Mouse (Mus musculus) intestine, embryonic 16.5 days (tissue): ENCODE results near the gene Pelp1. TPM values are rescaled to one million over a fixed set of nuclear protein-coding genes. Genes with fewer than 3 reads are reported as not detected.
"Not testable (repeated sequence)": the region's sequence is repeated elsewhere in the genome, so short reads cannot be mapped to it uniquely, and the experiment has no call there.

Experiments used
- ATAC-seq: fragments of 200-750 bp; cut with Nextera tagmentation; 2 replicates; pipeline ENCODE4 v1.8.0; 2017; ENCODE audit warnings: moderate TSS enrichment, moderate library complexity
- H3K27ac ChIP-seq: fragments of 300-500 bp; sonication (generic); 2 replicates; pipeline ENCODE4 v1.5.1; 2014; ENCODE audit warnings: mild to moderate bottlenecking, low read length
- H3K27me3 ChIP-seq: fragments of 300-500 bp; sonication (generic); replicated peaks from 2 replicates; pipeline ENCODE4 v1.6.1; 2014; ENCODE audit warnings: low read length, control low read depth, mixed read lengths; ENCODE audit not compliant: control insufficient read depth, insufficient read depth
- H3K36me3 ChIP-seq: fragments of 300-500 bp; sonication (generic); 2 replicates; pipeline ENCODE4 v1.6.1; 2014; ENCODE audit warnings: low read length, control low read depth; ENCODE audit not compliant: control insufficient read depth, insufficient read depth
- H3K4me1 ChIP-seq: fragments of 300-500 bp; sonication (generic); 2 replicates; pipeline ENCODE4 v1.6.1; 2014; ENCODE audit warnings: low read length, control low read depth, mixed read lengths; ENCODE audit not compliant: control insufficient read depth, insufficient read depth
- H3K4me2 ChIP-seq: fragments of 300-500 bp; sonication (generic); 2 replicates; pipeline ENCODE4 v1.6.1; 2014; ENCODE audit warnings: low read depth, low read length, control low read depth
- H3K4me3 ChIP-seq: fragments of 300-500 bp; sonication (generic); 2 replicates; pipeline ENCODE4 v1.5.1; 2014; ENCODE audit warnings: mild to moderate bottlenecking, low read length
- H3K9ac ChIP-seq: fragments of 300-500 bp; sonication (generic); 2 replicates; pipeline ENCODE4 v1.6.1; 2014; ENCODE audit warnings: low read depth, low read length
- H3K9me3 ChIP-seq: fragments of 300-500 bp; sonication (generic); 2 replicates; pipeline ENCODE4 v1.6.1; 2016; ENCODE audit warnings: low read length, control low read depth; ENCODE audit not compliant: control insufficient read depth
- WGBS: fragments of 180-500 bp; shearing (Covaris S2); extraction: QIAGEN DNeasy Blood & Tissue Kit; methylation state at CpG from one replicate; pipeline ENCODE4 v1.1.7; 2014; 5-methylcytosine and 5-hydroxymethylcytosine counted together
- polyA plus RNA-seq: library from polyadenylated mRNA; unstranded; fragments of >200 nt; fragmentation: Nextera tagmentation; extraction: Ambion mirVana; gene quantifications from 2 replicates; pipeline ENCODE4 v1.2.1, GENCODE M21; 2015

Gene Pelp1
- polyA plus RNA-seq, 1 experiment from 2014 or later: 31.5 TPM

DNA sequence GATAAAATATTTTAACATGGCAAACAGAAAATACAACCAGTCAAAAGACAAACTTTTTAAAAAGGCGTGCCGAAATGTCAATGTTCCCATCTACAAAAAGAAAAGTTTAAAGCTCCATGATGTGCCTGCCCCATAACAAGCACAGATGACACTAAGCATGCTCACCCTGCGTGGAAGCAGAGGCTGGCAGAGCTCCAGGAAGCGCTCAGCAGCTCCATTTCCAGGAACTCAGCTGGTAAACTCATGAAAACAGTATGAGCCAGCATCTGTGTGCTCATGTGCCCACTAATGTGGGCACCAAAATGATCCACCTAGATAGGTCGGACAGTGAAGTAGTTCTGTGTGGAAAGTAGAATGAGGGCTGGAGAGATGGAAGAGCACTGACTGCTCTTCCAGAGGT, 20.4 kb downstream of the Pelp1 start:
- Histone ChIP-seq H3K27ac (no peak overlapping the region), H3K4me3 (no peak overlapping the region), H3K27me3 (no peaks in the 10 kb centered on the region), H3K4me1 (no peaks in the 10 kb centered on the region), H3K9ac (no peak overlapping the region), H3K36me3 (peaks cover 10% of the 10 kb centered on the region; the same call in 1 of the 2 replicates), H3K9me3 (no peaks in the 10 kb centered on the region), H3K4me2 (no peak overlapping the region)
- no peak for ATAC-seq
- WGBS: 77% methylated on average over 5 of the region's 5 CpGs

DNA sequence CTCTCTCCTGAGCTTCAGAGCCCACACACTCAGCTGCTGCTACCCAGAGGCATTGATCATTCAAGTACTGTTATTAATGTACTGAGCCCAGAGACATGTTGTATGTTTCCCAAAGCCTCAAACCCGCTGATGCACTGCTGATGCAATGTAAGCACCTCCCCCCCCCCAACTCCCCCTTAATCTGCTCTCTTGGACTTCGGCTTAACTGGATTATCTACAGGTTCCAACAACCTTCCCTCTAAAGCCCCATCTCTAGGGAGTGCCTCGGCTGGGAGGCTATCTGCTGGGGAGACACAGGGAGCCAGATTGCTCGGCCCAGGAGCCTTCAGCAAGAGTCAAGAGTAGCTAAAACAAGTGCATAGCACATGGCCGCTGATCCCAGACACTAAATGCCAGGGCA, 22.4 kb downstream of the Pelp1 start:
- Histone ChIP-seq H3K4me1 (no peaks in the 10 kb centered on the region), H3K4me3 (no peak overlapping the region), H3K9me3 (no peaks in the 10 kb centered on the region), H3K27ac (no peak overlapping the region), H3K9ac (no peak overlapping the region), H3K27me3 (no peaks in the 10 kb centered on the region), H3K4me2 (no peak overlapping the region), H3K36me3 (0 out of 2 replicates have a peak, but pooled peaks cover 4% of the 10 kb centered on the region)
- ATAC-seq: no peak
- WGBS: 82% methylated on average over 5 of the region's 5 CpGs

DNA sequence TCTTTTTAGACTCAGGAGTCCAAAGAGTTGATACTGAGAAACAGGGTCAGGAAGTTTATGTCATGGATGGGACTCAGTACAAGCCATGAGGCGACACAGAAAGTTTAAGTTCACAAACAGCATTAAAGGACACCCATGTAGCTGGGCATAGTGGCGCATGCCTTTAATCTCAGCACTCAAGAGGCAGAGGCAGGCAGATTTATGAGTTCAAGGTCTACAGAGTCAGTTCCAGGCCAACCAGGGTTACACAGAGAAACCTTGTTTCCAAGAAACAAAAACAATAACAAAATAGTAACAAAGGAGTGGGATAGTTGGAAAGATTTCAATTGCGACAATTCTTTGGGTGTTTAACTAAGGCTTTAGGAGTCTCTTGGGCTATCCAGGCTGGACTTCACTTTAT, 25.7 kb downstream of the Pelp1 start:
- no peaks in the 10 kb centered on the region for H3K36me3 ChIP-seq
- no peak for ATAC-seq
- H3K27ac ChIP-seq: no peak overlapping the region
- no peak overlapping the region for H3K9ac ChIP-seq
- no peak overlapping the region for H3K4me2 ChIP-seq
- 87% methylated on average over 3 of the region's 3 CpGs for WGBS
- H3K4me1 ChIP-seq: no peaks in the 10 kb centered on the region
- H3K9me3 ChIP-seq: no peaks in the 10 kb centered on the region
- no peaks in the 10 kb centered on the region for H3K27me3 ChIP-seq
- H3K4me3 ChIP-seq: no peak overlapping the region

DNA sequence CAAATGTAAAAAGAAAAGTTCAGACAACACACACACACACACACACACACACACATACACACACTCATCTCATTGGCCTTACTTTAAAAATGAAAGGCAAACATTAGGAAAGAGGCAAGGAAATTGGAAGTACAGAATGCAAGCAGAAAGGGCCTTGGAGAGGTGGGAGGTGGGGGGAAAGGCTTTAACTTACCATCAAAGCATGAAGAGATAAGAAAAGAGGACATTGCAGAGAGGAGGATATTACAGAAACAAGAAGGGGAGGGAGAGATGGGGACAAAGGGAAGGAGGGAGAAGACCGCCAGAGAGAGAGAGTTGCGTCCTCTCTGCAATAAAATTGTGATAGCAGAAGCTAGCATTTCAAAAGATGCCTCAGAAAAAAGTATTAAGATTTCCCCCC, 28.5 kb downstream of the Pelp1 start:
- Histone ChIP-seq H3K4me1 (no peaks in the 10 kb centered on the region), H3K4me2 (no peak overlapping the region), H3K27me3 (no peaks in the 10 kb centered on the region), H3K4me3 (no peak overlapping the region), H3K36me3 (no peaks in the 10 kb centered on the region), H3K27ac (no peak overlapping the region), H3K9ac (no peak overlapping the region), H3K9me3 (no peaks in the 10 kb centered on the region)
- WGBS: 80% methylated on average over 2 of the region's 2 CpGs
- ATAC-seq: no peak

DNA sequence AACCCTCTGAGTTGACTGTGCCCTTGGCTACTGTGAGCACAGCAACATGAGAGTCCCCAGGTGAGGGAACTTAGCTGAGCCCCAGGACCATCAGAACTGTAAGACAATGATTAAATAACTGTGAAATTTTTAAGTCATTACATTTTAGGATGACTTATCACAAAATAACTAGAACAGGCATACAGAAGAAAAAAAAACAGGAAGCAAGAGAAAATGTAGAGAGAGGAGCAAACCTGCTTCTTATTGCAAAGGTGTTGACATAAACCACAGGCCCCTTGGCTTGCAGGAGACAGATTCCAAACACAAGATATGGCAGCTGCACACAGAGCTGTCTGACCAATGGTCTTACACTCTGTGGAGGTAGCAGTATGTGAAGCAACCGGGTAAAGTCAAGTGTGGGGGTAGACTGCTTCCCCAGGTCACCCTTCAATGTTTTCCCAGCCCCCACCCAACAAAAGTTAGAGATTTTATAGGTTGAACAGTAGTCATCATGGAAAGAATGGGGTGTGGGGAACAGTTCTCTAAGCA, 29.3 kb downstream of the Pelp1 start:
- Histone ChIP-seq H3K27ac (no peak overlapping the region), H3K4me3 (no peak overlapping the region), H3K9me3 (no peaks in the 10 kb centered on the region), H3K4me1 (no peaks in the 10 kb centered on the region), H3K27me3 (no peaks in the 10 kb centered on the region), H3K9ac (no peak overlapping the region), H3K36me3 (no peaks in the 10 kb centered on the region), H3K4me2 (no peak overlapping the region)
- 64% methylated on average over 1 of the region's 1 CpGs for WGBS
- no peak for ATAC-seq

DNA sequence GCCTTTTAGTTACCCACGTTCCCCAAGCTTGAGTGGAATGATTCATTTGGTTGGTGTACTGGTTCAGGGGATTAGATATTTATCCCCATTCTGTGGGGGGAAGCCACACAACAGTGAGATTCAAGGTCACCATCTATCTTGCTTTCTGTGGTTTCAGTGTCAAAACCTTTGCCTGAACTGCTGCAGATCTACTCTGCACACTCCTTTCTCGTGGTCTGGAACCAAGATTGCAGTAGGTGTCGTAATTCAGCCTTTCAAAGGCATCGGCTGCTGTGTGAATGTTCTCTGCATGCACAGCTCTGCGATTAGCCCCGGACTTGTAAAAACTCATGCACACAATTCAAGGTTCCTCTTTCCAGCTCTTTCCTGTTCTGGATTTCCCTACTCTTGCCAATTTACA, 33.8 kb downstream of the Pelp1 start:
- Histone ChIP-seq H3K4me2 (no peak overlapping the region), H3K9me3 (no peaks in the 10 kb centered on the region), H3K4me3 (no peak overlapping the region), H3K27ac (no peak overlapping the region), H3K27me3 (no peaks in the 10 kb centered on the region), H3K9ac (no peak overlapping the region), H3K4me1 (no peaks in the 10 kb centered on the region), H3K36me3 (no peaks in the 10 kb centered on the region)
- no peak for ATAC-seq
- 71% methylated on average over 6 of the region's 6 CpGs for WGBS

DNA sequence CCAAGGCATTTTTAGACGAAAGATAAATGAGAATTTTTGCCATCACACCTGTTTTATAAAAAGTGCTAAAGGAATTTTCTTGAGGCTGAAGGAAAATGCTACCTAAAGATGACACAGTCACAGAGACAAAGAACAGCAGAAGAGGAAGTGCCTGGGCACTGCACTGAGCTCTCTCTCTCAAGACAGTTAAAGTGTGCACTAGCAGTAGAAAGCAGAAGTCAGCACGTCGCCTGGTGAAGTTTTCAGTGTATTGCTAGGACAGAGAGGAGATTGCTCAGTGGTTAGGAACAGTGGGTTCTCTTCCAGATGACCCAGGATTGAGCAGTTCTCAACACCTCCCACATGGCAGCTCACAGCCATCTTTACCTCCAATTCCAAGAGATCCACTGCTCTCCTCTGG, 35.5 kb downstream of the Pelp1 start:
- Histone ChIP-seq H3K36me3 (no peaks in the 10 kb centered on the region), H3K27me3 (no peaks in the 10 kb centered on the region), H3K9ac (no peak overlapping the region), H3K4me2 (no peak overlapping the region), H3K27ac (no peak overlapping the region), H3K9me3 (no peaks in the 10 kb centered on the region), H3K4me3 (no peak overlapping the region), H3K4me1 (no peaks in the 10 kb centered on the region)
- ATAC-seq: no peak
- 68% methylated on average over 3 of the region's 3 CpGs for WGBS

DNA sequence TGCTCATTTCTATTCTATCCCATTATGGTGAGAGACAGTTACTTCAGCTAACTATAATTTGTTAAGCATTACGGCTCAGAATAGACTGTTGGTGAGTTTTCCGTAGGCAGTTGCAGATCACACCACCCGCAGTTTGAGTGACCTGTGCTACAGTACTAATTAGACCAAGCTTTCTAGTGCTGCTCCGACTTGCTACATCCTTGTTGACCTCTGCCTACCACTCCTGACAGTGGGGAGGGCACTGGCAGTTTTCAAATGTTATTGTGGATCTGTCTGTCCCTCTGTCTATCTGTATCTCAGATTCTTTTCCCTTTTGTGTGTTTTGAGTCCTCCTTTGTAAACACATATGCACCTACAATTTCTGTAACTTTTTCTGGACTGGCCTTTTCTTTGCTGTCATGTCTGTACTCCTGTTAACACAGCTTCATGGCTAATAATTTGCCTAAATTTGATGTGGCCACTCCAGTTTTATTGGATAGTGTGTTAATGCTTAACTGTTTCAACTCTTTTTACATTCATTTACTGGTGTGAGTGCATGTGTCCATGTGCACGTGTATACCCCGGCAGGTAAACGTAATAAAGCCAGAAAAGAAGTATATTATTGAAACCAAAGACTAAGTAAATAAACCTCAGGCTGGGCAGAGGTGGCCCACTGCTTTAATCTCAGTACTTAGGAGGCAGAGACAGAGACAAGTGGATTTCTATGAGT, 36.8 kb downstream of the Pelp1 start:
- H3K9ac ChIP-seq: no peak overlapping the region
- no peaks in the 10 kb centered on the region for H3K9me3 ChIP-seq
- WGBS: 57% methylated on average over 7 of the region's 7 CpGs
- H3K27ac ChIP-seq: no peak overlapping the region
- H3K36me3 ChIP-seq: no peaks in the 10 kb centered on the region
- no peak overlapping the region for H3K4me3 ChIP-seq
- no peaks in the 10 kb centered on the region for H3K4me1 ChIP-seq
- ATAC-seq: peak; percentile 73
- no peaks in the 10 kb centered on the region for H3K27me3 ChIP-seq
- H3K4me2 ChIP-seq: no peak overlapping the region

DNA sequence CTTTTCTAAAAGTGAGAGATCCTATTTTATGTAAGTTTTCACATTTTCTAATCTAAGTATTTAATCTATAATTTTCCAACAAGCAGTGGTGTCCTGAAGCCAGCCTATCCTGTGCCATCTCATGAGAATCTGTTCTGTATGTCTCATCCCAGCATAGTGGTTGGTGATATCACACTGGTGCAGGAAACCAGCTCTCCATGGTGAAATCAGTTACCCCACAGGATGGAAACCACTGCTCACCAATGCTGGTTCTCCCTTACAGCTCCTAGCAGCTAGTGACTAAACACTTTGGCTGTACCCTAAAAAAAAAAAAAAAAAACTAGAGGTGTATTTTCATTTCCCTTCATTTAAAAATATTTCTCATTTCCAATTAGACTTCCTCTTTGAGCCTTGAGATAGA, 37.4 kb downstream of the Pelp1 start:
- Histone ChIP-seq H3K9me3 (no peaks in the 10 kb centered on the region), H3K36me3 (no peaks in the 10 kb centered on the region), H3K9ac (no peak overlapping the region), H3K27ac (no peak overlapping the region), H3K4me3 (no peak overlapping the region), H3K27me3 (no peaks in the 10 kb centered on the region), H3K4me2 (no peak overlapping the region), H3K4me1 (no peaks in the 10 kb centered on the region)
- no peak for ATAC-seq

DNA sequence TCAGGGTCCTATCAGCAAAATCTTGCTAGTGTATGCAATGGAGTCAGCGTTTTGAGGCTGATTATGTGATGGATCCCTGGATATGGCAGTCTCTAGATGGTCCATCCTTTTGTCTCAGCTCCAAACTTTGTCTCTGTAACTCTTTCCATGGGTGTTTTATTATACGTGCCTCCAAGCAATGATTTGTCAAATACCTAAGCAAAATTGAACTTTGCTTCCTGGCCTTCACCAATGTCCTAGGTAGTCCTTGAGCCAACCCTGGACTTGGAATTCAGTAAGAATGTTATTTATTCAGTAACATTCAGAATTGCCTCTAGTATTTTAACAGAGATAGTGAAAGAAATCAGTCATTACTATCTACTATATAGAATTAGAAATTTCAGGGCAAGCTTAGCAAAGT, 41.2 kb downstream of the Pelp1 start:
- WGBS: 68% methylated on average over 2 of the region's 2 CpGs
- not testable (repeated sequence) for H3K36me3 ChIP-seq, H3K4me2 ChIP-seq, ATAC-seq, H3K9ac ChIP-seq, H3K4me1 ChIP-seq, H3K4me3 ChIP-seq, H3K27ac ChIP-seq, H3K27me3 ChIP-seq, H3K9me3 ChIP-seq
